Mouse (Mus musculus) cerebellum, adult 11 months (tissue): Measurements from ENCODE around the gene Alcam.

Experiments
- DNase-seq: peaks from one replicate; pipeline ENCODE4 v3.0.0; 2022

Gene Alcam

GRCm38 (mm10) chr16:52343467-52344033 is 110.3 kb downstream of the Alcam start:
- no peak for DNase-seq

GRCm38 (mm10) chr16:52342694-52343466 is 111.0 kb downstream of the Alcam start:
- DNase-seq = no peak

GRCm38 (mm10) chr16:52334084-52334483 is 119.8 kb downstream of the Alcam start:
- DNase-seq = no peak

- DNase-seq = no peak
Observed at GRCm38 (mm10) chr16:52333631-52334030, 120.2 kb downstream of the Alcam start.

GRCm38 (mm10) chr16:52331341-52331830 is 122.5 kb downstream of the Alcam start:
- no peak for DNase-seq

- DNase-seq = no peak
Observed at GRCm38 (mm10) chr16:52329420-52329819, 124.5 kb downstream of the Alcam start.

- DNase-seq = no peak
Observed at GRCm38 (mm10) chr16:52319229-52319628, 134.6 kb downstream of the Alcam start.

- DNase-seq = peak; percentile 23
Observed at GRCm38 (mm10) chr16:52311073-52311472, 142.8 kb downstream of the Alcam start.

- DNase-seq = no peak
Observed at GRCm38 (mm10) chr16:52307016-52307415, 146.9 kb downstream of the Alcam start.

GRCm38 (mm10) chr16:52303532-52303902 is 150.4 kb downstream of the Alcam start:
- DNase-seq = no peak

- DNase-seq = no peak
Observed at GRCm38 (mm10) chr16:52302790-52303531, 150.9 kb downstream of the Alcam start.

- DNase-seq = no peak
Observed at GRCm38 (mm10) chr16:52301730-52302129, 152.1 kb downstream of the Alcam start.

GRCm38 (mm10) chr16:52296376-52296775 is 157.5 kb downstream of the Alcam start:
- no peak for DNase-seq

GRCm38 (mm10) chr16:52295535-52295934 is 158.3 kb downstream of the Alcam start:
- no peak for DNase-seq

GRCm38 (mm10) chr16:52292440-52293048 is 161.3 kb downstream of the Alcam start:
- no peak for DNase-seq

- peak; percentile 6 for DNase-seq
Observed at GRCm38 (mm10) chr16:52280186-52280585, 173.7 kb downstream of the Alcam start.

- no peak for DNase-seq
Observed at GRCm38 (mm10) chr16:52265066-52265465, 188.8 kb downstream of the Alcam start.

- DNase-seq = no peak
Observed at GRCm38 (mm10) chr16:52263751-52264150, 190.1 kb downstream of the Alcam start.

GRCm38 (mm10) chr16:52262582-52262981 is 191.3 kb downstream of the Alcam start:
- DNase-seq = no peak

- DNase-seq = no peak
Observed at GRCm38 (mm10) chr16:52261755-52262154, 192.1 kb downstream of the Alcam start.

GRCm38 (mm10) chr16:52250935-52251334 is 202.9 kb downstream of the Alcam start:
- DNase-seq = no peak

- no peak for DNase-seq
Observed at GRCm38 (mm10) chr16:52250196-52250595, 203.7 kb downstream of the Alcam start.

- DNase-seq = no peak
Observed at GRCm38 (mm10) chr16:52243421-52243973, 210.4 kb downstream of the Alcam start.
